14 mouse cellular contexts compared by ENCODE assay signal in the genomic region with DNA sequence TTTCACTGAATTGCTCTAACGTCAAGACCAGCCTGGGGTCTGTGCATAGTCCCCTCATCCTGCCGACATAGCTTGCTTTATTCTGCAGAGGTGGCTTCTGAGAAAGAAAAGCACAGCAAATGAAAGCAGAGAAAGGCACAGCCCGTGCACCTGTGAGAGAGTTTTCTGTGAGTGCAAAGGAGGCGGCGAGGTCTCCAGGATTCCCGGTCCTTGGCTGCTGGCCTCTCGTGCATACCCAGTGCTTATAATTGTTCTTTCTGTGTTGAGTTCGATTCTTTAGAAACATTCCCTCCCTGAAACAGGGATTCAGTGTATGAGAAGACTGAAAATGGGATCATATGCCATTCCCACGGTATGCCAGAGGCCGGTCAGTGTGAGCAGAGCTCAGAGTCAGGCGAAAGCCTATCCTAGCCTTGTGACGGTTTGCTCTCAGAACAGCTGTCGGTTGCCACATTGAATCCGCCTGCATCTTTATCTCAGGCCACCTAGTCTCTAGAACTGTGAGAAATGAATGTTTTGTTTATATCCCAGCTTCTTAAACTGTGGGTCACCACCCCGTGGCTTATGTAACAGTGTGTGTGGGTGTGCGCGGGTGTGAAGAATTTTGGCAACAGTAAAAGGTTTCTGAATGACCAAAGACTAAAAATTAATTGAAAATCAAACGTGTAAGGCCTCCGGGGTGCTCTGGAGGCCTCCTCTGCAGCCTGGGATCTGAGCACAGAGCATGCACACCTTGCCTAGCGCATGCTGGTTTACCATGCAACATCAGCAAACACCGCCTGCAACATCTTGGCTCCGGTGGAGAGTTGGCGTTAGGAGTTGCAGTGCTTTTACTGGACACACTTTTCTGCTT. TPM values are rescaled to one million over a fixed set of nuclear protein-coding genes. Genes with fewer than 3 reads are reported as not detected.
A peak's percentile ranks its signal among the peaks of the same experiment; 100 is the strongest.
DNase-seq lines count a peak whose midpoint lies in the region; ATAC-seq and TF ChIP-seq lines count a peak whose summit lies in the region.
"Had no signal": no experiment of that assay in that cellular context is flagged by ENCODE, and none has a peak within 500 bp of the region (broad histone marks: within the 10 kb centered on the region; RNA-seq: fewer than 3 reads in every experiment).

No protein-coding gene starts in this region.

- 57% methylated on average over 23 of the region's 23 CpGs for WGBS in intestine, postnatal 0 days
- WGBS in lung, embryonic 16.5 days, result 59% methylated on average over 23 of the region's 23 CpGs
- 86% methylated on average over 23 of the region's 23 CpGs for WGBS in midbrain, embryonic 10.5 days

- no peak overlapping the region for H3K4me3 ChIP-seq in intestine, postnatal 0 days (ENCODE audit: low read depth, low read length)
- no peak overlapping the region for H3K4me3 ChIP-seq in lung, embryonic 16.5 days (ENCODE audit: low read length)
- no peak overlapping the region for H3K4me3 ChIP-seq in midbrain, embryonic 10.5 days
- H3K4me3 ChIP-seq: heart, embryonic 15.5 days; limb, embryonic 13.5 days had no signal

- H3K4me2 ChIP-seq in intestine, postnatal 0 days (replicated peaks; ENCODE audit: low read depth), result 0 out of 2 replicates have a peak overlapping the region, but pooled peaks have one; percentile 7
- no peak overlapping the region for H3K4me2 ChIP-seq in lung, embryonic 16.5 days (ENCODE audit: low read depth, low read length)
- H3K4me2 ChIP-seq: heart, embryonic 15.5 days; limb, embryonic 13.5 days had no signal

- TF ChIP-seq CTCF in intestine, postnatal 0 days (IDR thresholded peaks at IDR 0.05; ENCODE audit: low read depth), result no peak

- DNase-seq in kidney, adult 11 months, result peak; percentile 37
- DNase-seq in kidney, postnatal 10 days, result no peak
- peak; percentile 20 for DNase-seq in NIH3T3 (ENCODE audit: low read depth)
- no peak for DNase-seq in midbrain, embryonic 10.5 days (ENCODE audit: low spot score)
- DNase-seq in adrenal gland, adult 18-20 months (ENCODE audit: low spot score in 2 of 2), result no peak
- no peak for DNase-seq in embryo, embryonic 10.5 days (ENCODE audit: low spot score)
- DNase-seq: right cerebral cortex, adult 18-20 months; thymus, postnatal 14 days had no signal

- peaks cover 20% of the 10 kb centered on the region; the same call in 1 of the 2 replicates for H3K4me1 ChIP-seq in intestine, postnatal 0 days (replicated peaks; ENCODE audit: control insufficient read depth, insufficient read depth, low read length)
- H3K4me1 ChIP-seq in lung, embryonic 16.5 days (replicated peaks; ENCODE audit: control insufficient read depth, insufficient read depth, low read length), result peaks cover 16% of the 10 kb centered on the region
- H3K4me1 ChIP-seq in midbrain, embryonic 10.5 days, result 0 out of 2 replicates have a peak, but pooled peaks cover under 1% of the 10 kb centered on the region

- no peaks in the 10 kb centered on the region; the same call in 1 of the 2 replicates for H3K36me3 ChIP-seq in intestine, postnatal 0 days (ENCODE audit: control insufficient read depth, insufficient read depth)
- H3K36me3 ChIP-seq in lung, embryonic 16.5 days (ENCODE audit: control insufficient read depth, insufficient read depth, low read length), result no peaks in the 10 kb centered on the region
- H3K36me3 ChIP-seq in midbrain, embryonic 10.5 days, result no peaks in the 10 kb centered on the region
- H3K36me3 ChIP-seq: heart, embryonic 15.5 days; limb, embryonic 13.5 days had no signal

- no peaks in the 10 kb centered on the region for H3K27me3 ChIP-seq in intestine, postnatal 0 days (replicated peaks; ENCODE audit: control insufficient read depth, insufficient read depth, low read length)
- no peaks in the 10 kb centered on the region for H3K27me3 ChIP-seq in lung, embryonic 16.5 days (ENCODE audit: control insufficient read depth, insufficient read depth, low read depth, low read length)
- H3K27me3 ChIP-seq in midbrain, embryonic 10.5 days (ENCODE audit: low read depth, poor library complexity, severe bottlenecking), result no peaks in the 10 kb centered on the region
- H3K27me3 ChIP-seq: CH12.LX; heart, embryonic 15.5 days had no signal

- ATAC-seq in intestine, postnatal 0 days, result no peak
- peak; percentile 55; the same call in 1 of the 2 replicates for ATAC-seq in lung, embryonic 16.5 days (ENCODE audit: low read depth)
- ATAC-seq: forebrain, embryonic 14.5 days had no signal

- H3K9me3 ChIP-seq in intestine, postnatal 0 days (ENCODE audit: control insufficient read depth), result no peaks in the 10 kb centered on the region
- no peaks in the 10 kb centered on the region for H3K9me3 ChIP-seq in lung, embryonic 16.5 days (ENCODE audit: control insufficient read depth, low read length)
- H3K9me3 ChIP-seq in midbrain, embryonic 10.5 days (replicated peaks), result no peaks in the 10 kb centered on the region
- H3K9me3 ChIP-seq: heart, embryonic 15.5 days; limb, embryonic 13.5 days had no signal

- H3K9ac ChIP-seq in intestine, postnatal 0 days (ENCODE audit: low read depth, low read length), result no peak overlapping the region
- no peak overlapping the region for H3K9ac ChIP-seq in lung, embryonic 16.5 days (ENCODE audit: low read length)
- H3K9ac ChIP-seq: heart, embryonic 15.5 days; limb, embryonic 13.5 days had no signal

- H3K27ac ChIP-seq in intestine, postnatal 0 days (ENCODE audit: low read depth, low read length), result peak overlapping the region; percentile 31; the same call in 1 of the 2 replicates
- no peak overlapping the region for H3K27ac ChIP-seq in lung, embryonic 16.5 days (ENCODE audit: low read length)
- H3K27ac ChIP-seq in midbrain, embryonic 10.5 days (replicated peaks), result no peak overlapping the region
- H3K27ac ChIP-seq: heart, embryonic 15.5 days; limb, embryonic 13.5 days had no signal

RNA-seq across cellular contexts. Expression of a gene that starts 6.9 kb away (rescaled TPM):
- 21.2 and 23.8 TPM in 2 replicates for polyA plus RNA-seq in intestine, postnatal 0 days (2015; fragmentation: Nextera tagmentation; extraction: Ambion mirVana)
- 9.7 and 11.5 TPM in 2 replicates for polyA plus RNA-seq in lung, embryonic 16.5 days (2015; fragmentation: Nextera tagmentation; extraction: Ambion mirVana)
- 8.9 and 9.2 TPM in 2 replicates for polyA plus RNA-seq in midbrain, embryonic 10.5 days (2016; fragmentation: Nextera tagmentation; extraction: Ambion mirVana)
- 10 to 100 TPM; 27.2 to 32.6 TPM for total RNA-seq in adrenal gland, adult 18-20 months (2021)

Comparison
In these comparisons a context has a peak if more than half of its experiments do, and no peak if none do; other contexts are left out.
1. DNase-seq: peak in kidney, adult 11 months (single experiment) and NIH3T3 (single experiment); none in kidney, postnatal 10 days (single experiment), midbrain, embryonic 10.5 days (single experiment), adrenal gland, adult 18-20 months (0 of 2) and embryo, embryonic 10.5 days (single experiment).